Mouse (Mus musculus): ENCODE data around the gene Eya3. TPM values are rescaled to one million over a fixed set of nuclear protein-coding genes. Genes with fewer than 3 reads are reported as not detected.

The Eya3 gene
- polyA plus RNA-seq, 1 experiment from 2014 or later, result 17.6 TPM

DNA sequence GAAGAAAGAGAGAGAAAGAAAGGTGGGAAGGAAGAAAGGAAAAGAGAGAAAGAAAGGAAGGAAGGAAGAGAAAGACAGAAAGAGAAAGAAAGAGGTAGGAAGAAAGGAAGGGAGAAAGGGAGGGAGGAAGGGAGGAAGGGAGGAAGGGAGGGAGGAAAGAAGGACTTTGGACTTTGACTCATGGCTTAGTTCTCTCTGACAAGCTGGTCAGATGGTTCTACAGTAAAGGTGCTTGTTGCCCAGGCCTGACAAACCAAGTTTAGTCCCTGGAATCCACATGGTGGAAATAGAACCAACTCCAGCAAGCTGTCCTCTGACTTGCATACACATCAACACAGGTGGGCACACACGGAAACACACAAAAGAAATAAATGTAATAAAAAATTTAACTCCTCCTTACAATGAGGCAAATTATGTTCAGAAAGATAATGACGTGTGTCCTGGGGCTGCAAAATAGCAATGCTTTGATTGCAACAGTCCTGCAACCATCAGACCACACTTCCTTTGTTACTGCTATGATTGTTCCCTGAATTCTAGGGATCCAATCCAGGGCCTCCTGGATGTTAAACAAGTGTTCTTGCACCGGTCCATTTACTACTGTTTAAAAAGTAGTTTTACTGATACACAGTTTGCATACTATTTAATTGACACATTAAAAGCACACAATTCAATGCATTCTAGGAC, 28.3 kb upstream of the Eya3 start:
- CTCF ChIA-PET, result no interaction called here
- DNase-seq (ENCODE audit: low read depth, low spot score) (no peak), ATAC-seq (no peak)
- in situ Hi-C loops (cut with MboI; ENCODE audit: low pct_unique_long_range_greater_than_20kb), result no loop called here
- H3K27me3 ChIP-seq, result no peaks in the 10 kb centered on the region
- POLR2A ChIA-PET, result no interaction called here
- TF ChIP-seq CTCF (IDR thresholded peaks at IDR 0.05), result no peak

DNA sequence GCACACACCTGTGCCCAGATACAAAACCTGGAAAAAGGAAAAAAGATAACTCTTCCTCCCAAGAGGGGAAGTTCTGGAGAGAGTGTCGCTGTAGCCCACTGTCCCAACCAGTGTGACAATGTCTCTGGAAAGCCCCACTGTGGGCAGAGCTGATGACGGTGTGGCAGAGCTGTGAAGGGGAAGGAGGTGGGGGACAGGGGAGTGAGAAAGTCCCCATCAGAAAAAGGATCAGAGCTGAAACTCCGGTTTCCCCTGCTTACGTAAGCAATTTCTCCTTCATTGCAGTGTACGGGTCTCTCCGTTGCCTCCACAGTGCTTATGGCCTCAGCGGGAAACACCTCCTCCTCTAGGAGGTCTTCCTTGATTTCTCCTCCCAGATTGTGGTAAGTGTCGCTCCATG, 27.5 kb upstream of the Eya3 start:
- no peaks in the 10 kb centered on the region for H3K27me3 ChIP-seq
- in situ Hi-C loops (cut with MboI; ENCODE audit: low pct_unique_long_range_greater_than_20kb), result no loop called here

GRCm38 (mm10) chr4:132617873-132618272, 20.9 kb upstream of the Eya3 start:
- POLR2A ChIA-PET, result no interaction called here
- in situ Hi-C loops (cut with MboI; ENCODE audit: low pct_unique_long_range_greater_than_20kb), result no loop called here
- ATAC-seq (no peak), DNase-seq (ENCODE audit: low read depth, low spot score) (no peak)
- no peaks in the 10 kb centered on the region for H3K27me3 ChIP-seq
- TF ChIP-seq CTCF (IDR thresholded peaks at IDR 0.05), result no peak
- CTCF ChIA-PET, result no interaction called here

More for the DNA sequence above, 27.5 kb upstream of the Eya3 start:
- POLR2A ChIA-PET, result no interaction called here
- CTCF ChIA-PET, result no interaction called here
- DNase-seq (ENCODE audit: low read depth, low spot score) (no peak), ATAC-seq (no peak)
- no peak for TF ChIP-seq CTCF (IDR thresholded peaks at IDR 0.05)

DNA sequence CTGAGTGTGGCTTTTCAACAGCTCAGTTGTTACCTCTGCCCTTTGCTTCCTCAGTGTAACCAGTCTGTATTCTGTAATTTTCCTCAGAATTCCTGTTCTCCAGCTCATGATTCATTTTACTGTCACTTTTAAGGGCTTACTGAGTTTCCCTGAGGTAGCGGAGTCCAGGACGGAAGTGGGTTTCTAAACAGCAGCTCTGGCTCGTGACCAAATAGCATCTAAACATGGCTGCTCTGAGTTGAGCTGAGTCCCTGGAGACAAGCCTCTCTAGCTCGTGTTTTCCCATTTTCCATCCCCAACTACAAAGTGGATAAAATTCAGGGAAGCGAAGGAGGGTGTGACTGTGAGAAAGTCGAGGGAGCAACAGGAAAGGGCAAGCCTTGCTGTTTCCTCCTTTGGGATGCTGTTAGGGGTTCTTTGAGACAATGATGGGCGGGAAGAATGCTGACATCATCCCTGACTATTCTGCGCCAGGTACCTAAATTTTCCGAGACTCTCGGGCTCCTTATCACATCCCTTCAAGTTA, 19.9 kb upstream of the Eya3 start:
- ATAC-seq, result no peak
- TF ChIP-seq CTCF (IDR thresholded peaks at IDR 0.05), result no peak
- in situ Hi-C loops (cut with MboI; ENCODE audit: low pct_unique_long_range_greater_than_20kb), result no loop called here
- ChIA-PET POLR2A (no interaction called here), CTCF (no interaction called here)
- no peak for DNase-seq (ENCODE audit: low read depth, low spot score)
- no peaks in the 10 kb centered on the region for H3K27me3 ChIP-seq

- ATAC-seq (no peak), DNase-seq (ENCODE audit: low read depth, low spot score) (no peak)
- no peak for TF ChIP-seq CTCF (IDR thresholded peaks at IDR 0.05)
- POLR2A ChIA-PET, result no interaction called here
- in situ Hi-C loops (cut with MboI; ENCODE audit: low pct_unique_long_range_greater_than_20kb), result no loop called here
- no peaks in the 10 kb centered on the region for H3K27me3 ChIP-seq
- CTCF ChIA-PET, result no interaction called here
These were observed 18.7 kb upstream of the Eya3 start for GRCm38 (mm10) chr4:132620134-132620533.

DNA sequence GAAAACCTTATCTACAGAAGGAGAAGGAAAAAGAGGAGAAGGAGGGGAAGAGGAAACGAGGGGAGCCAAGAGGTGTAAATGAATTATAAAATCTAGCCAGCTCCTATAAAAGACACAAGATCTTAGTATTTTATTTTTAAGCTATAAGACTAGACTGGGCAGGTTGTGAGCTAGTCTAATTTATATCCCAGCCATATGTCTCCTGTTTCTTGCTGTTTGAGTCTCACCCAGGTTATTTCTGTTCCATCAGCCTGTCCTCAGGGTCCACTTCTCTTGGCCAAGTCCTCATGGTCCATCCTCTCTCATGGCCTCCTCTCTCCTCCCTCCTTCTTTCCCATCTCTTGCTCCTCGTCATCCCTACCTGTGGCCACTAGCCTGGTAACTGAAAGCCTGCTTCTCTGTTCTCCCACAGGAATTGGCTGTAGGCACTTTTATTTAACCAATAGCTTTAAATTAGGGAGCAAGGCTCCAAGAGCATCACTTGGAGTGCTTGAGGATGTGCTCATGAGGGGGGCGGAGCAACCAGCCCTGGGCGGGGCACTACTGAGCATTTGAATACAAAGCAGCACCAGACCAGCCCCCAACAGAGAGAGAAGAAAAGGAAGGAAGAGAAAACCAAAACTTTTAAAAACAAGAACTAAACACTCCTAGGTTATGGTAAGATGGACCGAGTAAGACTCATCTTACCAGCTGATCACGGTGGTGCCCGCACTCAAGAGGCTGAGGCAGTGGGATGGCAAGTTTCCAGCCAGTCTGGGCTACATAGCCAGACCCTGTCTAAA, 17.3 kb upstream of the Eya3 start:
- DNase-seq (ENCODE audit: low read depth, low spot score) (no peak), ATAC-seq (no peak)
- ChIA-PET POLR2A (no interaction called here), CTCF (interaction anchor here (1.0 kb wide), 2 partner anchors 19 to 56 kb away, joined by 3 read pairs; no protein-coding TSS in a partner anchor)
- H3K27me3 ChIP-seq, result no peaks in the 10 kb centered on the region
- no peak for TF ChIP-seq CTCF (IDR thresholded peaks at IDR 0.05)
- in situ Hi-C loops (cut with MboI; ENCODE audit: low pct_unique_long_range_greater_than_20kb), result no loop called here

GRCm38 (mm10) chr4:132624034-132624657, 14.6 kb upstream of the Eya3 start:
- no peak for ATAC-seq
- in situ Hi-C loops (cut with MboI; ENCODE audit: low pct_unique_long_range_greater_than_20kb), result no loop called here
- H3K27me3 ChIP-seq, result no peaks in the 10 kb centered on the region
- ChIA-PET CTCF (no interaction called here), POLR2A (no interaction called here)
- no peak for TF ChIP-seq CTCF (IDR thresholded peaks at IDR 0.05)
- no peak for DNase-seq (ENCODE audit: low read depth, low spot score)

DNA sequence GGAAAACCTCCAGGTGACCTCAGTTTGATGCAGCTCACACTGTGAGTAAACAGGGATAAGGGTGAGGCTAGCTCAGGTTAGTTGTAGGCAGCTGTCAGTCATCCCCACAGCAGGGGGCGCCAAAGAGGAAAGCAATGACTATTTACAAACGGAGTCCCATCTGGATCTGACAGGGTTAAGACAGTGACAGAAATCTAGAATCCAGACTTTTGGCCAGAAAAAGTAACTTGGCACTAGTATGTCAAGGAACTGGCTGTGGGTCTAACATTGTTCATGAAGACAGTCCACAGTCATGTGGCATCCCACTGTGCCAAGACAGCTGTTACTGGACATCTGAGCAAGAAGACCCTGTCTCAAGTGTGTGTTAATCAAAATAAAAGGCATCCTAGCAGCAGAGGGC, 10.0 kb upstream of the Eya3 start:
- ChIA-PET CTCF (interaction anchor here (1.1 to 1.9 kb wide), 3 partner anchors 49 to 84 kb away, joined by 3 to 4 read pairs (median 3); no protein-coding TSS in a partner anchor), POLR2A (interaction anchor here (1.4 kb wide), 1 partner anchor 22 kb away, joined by 3 read pairs; no protein-coding TSS in a partner anchor)
- peak; percentile 68 for TF ChIP-seq CTCF (IDR thresholded peaks at IDR 0.05)
- ATAC-seq (no peak), DNase-seq (ENCODE audit: low read depth, low spot score) (no peak)
- no peaks in the 10 kb centered on the region for H3K27me3 ChIP-seq
- in situ Hi-C loops (cut with MboI; ENCODE audit: low pct_unique_long_range_greater_than_20kb), result no loop called here

- POLR2A ChIA-PET, result interaction anchor here (0.5 kb wide), 1 partner anchor 548 kb away, joined by 3 read pairs; no protein-coding TSS in a partner anchor
- H3K27me3 ChIP-seq, result no peaks in the 10 kb centered on the region
- CTCF ChIA-PET, result interaction anchor here (1.1 kb wide), 1 partner anchor 90 kb away, joined by 3 read pairs; no protein-coding TSS in a partner anchor
- TF ChIP-seq CTCF (IDR thresholded peaks at IDR 0.05), result no peak
- in situ Hi-C loops (cut with MboI; ENCODE audit: low pct_unique_long_range_greater_than_20kb), result loop anchor here (5.0 kb wide), 1 partner anchor 89 kb away; no protein-coding TSS in a partner anchor
- no peak for DNase-seq (ENCODE audit: low read depth, low spot score)
- ATAC-seq, result no peak
These were observed 2.8 kb upstream of the Eya3 start for GRCm38 (mm10) chr4:132635971-132636370.

GRCm38 (mm10) chr4:132636554-132636953, 2.2 kb upstream of the Eya3 start:
- no peak for ATAC-seq
- no peak for DNase-seq (ENCODE audit: low read depth, low spot score)
- in situ Hi-C loops (cut with MboI; ENCODE audit: low pct_unique_long_range_greater_than_20kb), result loop anchor here (5.0 kb wide), 1 partner anchor 89 kb away; no protein-coding TSS in a partner anchor
- ChIA-PET CTCF (no interaction called here), POLR2A (interaction anchor here (1.2 kb wide), 1 partner anchor 90 kb away, joined by 3 read pairs; no protein-coding TSS in a partner anchor)
- TF ChIP-seq CTCF (IDR thresholded peaks at IDR 0.05), result no peak
- H3K27me3 ChIP-seq, result no peaks in the 10 kb centered on the region
